Mouse (Mus musculus): Measurements from ENCODE around the gene Tmem54.

- TF ChIP-seq CTCF (IDR thresholded peaks at IDR 0.05; ENCODE audit: low read depth, low read length) (no peak), POLR2A (IDR thresholded peaks at IDR 0.05; ENCODE audit: borderline replicate concordance, low read depth, low read length) (no peak)
Measured at GRCm38 (mm10) chr4:129125736-129126451, 20.5 kb downstream of the Tmem54 start.
